Mouse (Mus musculus): ENCODE measurements at regions not wholly inside any gene's neighbourhood (a gene's known extent, or its start where the extent isn't known, plus 50 kb on each side); places are given as distances from the start of the nearest gene placed in this dataset.

- TF ChIP-seq CTCF (conservative IDR thresholded peaks at IDR 0.05; ENCODE audit: insufficient read depth, insufficient read length, low read depth, low read length), result no peak
- TF ChIP-seq POLR2A (IDR thresholded peaks at IDR 0.05; ENCODE audit: low read depth, low read length), result no peak
These were observed 51.5 kb upstream of the D7Ertd443e start for GRCm38 (mm10) chr7:134436917-134437316.

GRCm38 (mm10) chr7:134439281-134439680, 53.8 kb upstream of the D7Ertd443e start:
- WGBS, result 97% methylated on average over 5 of the region's 5 CpGs
- DNase-seq, result no peak
- no peaks in the 10 kb centered on the region for H3K27me3 ChIP-seq (replicated peaks; ENCODE audit: control insufficient read depth, insufficient read depth, low read length)
- no peaks in the 10 kb centered on the region for H3K36me3 ChIP-seq (ENCODE audit: control insufficient read depth, insufficient read depth, low read length)
- H3K27ac ChIP-seq (ENCODE audit: insufficient read depth, low read depth, low read length), result no peak overlapping the region
- H3K4me1 ChIP-seq (ENCODE audit: control insufficient read depth, insufficient read depth, low read length), result no peaks in the 10 kb centered on the region
- TF ChIP-seq CTCF (conservative IDR thresholded peaks at IDR 0.05; ENCODE audit: insufficient read depth, insufficient read length, low read depth, low read length) (no peak), POLR2A (IDR thresholded peaks at IDR 0.05; ENCODE audit: low read depth, low read length) (no peak)
- no peak overlapping the region for H3K4me3 ChIP-seq (ENCODE audit: insufficient read depth, low read depth, low read length)

More at GRCm38 (mm10) chr7:134436917-134437316, 51.5 kb upstream of the D7Ertd443e start:
- no peak overlapping the region for H3K4me3 ChIP-seq (ENCODE audit: insufficient read depth, low read depth, low read length)
- 91% methylated on average over 3 of the region's 3 CpGs for WGBS
- no peak for DNase-seq
- no peaks in the 10 kb centered on the region for H3K4me1 ChIP-seq (ENCODE audit: control insufficient read depth, insufficient read depth, low read length)
- no peaks in the 10 kb centered on the region for H3K36me3 ChIP-seq (ENCODE audit: control insufficient read depth, insufficient read depth, low read length)
- no peak overlapping the region for H3K27ac ChIP-seq (ENCODE audit: insufficient read depth, low read depth, low read length)
- no peaks in the 10 kb centered on the region for H3K27me3 ChIP-seq (replicated peaks; ENCODE audit: control insufficient read depth, insufficient read depth, low read length)

- 87% methylated on average over 8 of the region's 8 CpGs for WGBS
- H3K36me3 ChIP-seq (ENCODE audit: control insufficient read depth, insufficient read depth, low read length), result no peaks in the 10 kb centered on the region
- TF ChIP-seq CTCF (conservative IDR thresholded peaks at IDR 0.05; ENCODE audit: insufficient read depth, insufficient read length, low read depth, low read length), result no peak
- no peak for TF ChIP-seq POLR2A (IDR thresholded peaks at IDR 0.05; ENCODE audit: low read depth, low read length)
- no peak for DNase-seq
- no peaks in the 10 kb centered on the region for H3K27me3 ChIP-seq (replicated peaks; ENCODE audit: control insufficient read depth, insufficient read depth, low read length)
- H3K4me3 ChIP-seq (ENCODE audit: insufficient read depth, low read depth, low read length), result no peak overlapping the region
- H3K4me1 ChIP-seq (ENCODE audit: control insufficient read depth, insufficient read depth, low read length), result no peaks in the 10 kb centered on the region
- no peak overlapping the region for H3K27ac ChIP-seq (ENCODE audit: insufficient read depth, low read depth, low read length)
These were observed 59.7 kb upstream of the D7Ertd443e start for GRCm38 (mm10) chr7:134445008-134445806.

- Histone ChIP-seq H3K27ac (ENCODE audit: insufficient read depth, low read depth, low read length) (no peak overlapping the region), H3K4me3 (ENCODE audit: insufficient read depth, low read depth, low read length) (no peak overlapping the region), H3K4me1 (ENCODE audit: control insufficient read depth, insufficient read depth, low read length) (no peaks in the 10 kb centered on the region), H3K27me3 (replicated peaks; ENCODE audit: control insufficient read depth, insufficient read depth, low read length) (no peaks in the 10 kb centered on the region), H3K36me3 (ENCODE audit: control insufficient read depth, insufficient read depth, low read length) (no peaks in the 10 kb centered on the region)
- DNase-seq, result peak; percentile 56
- TF ChIP-seq CTCF (conservative IDR thresholded peaks at IDR 0.05; ENCODE audit: insufficient read depth, insufficient read length, low read depth, low read length) (no peak), POLR2A (IDR thresholded peaks at IDR 0.05; ENCODE audit: low read depth, low read length) (no peak)
These were observed 62.3 kb upstream of the D7Ertd443e start for GRCm38 (mm10) chr7:134447648-134448202.

GRCm38 (mm10) chr7:134448831-134449230, 63.4 kb upstream of the D7Ertd443e start:
- no peak overlapping the region for H3K4me3 ChIP-seq (ENCODE audit: insufficient read depth, low read depth, low read length)
- WGBS, result 94% methylated on average over 2 of the region's 2 CpGs
- H3K27me3 ChIP-seq (replicated peaks; ENCODE audit: control insufficient read depth, insufficient read depth, low read length), result no peaks in the 10 kb centered on the region
- no peak for TF ChIP-seq CTCF (conservative IDR thresholded peaks at IDR 0.05; ENCODE audit: insufficient read depth, insufficient read length, low read depth, low read length)
- no peak for TF ChIP-seq POLR2A (IDR thresholded peaks at IDR 0.05; ENCODE audit: low read depth, low read length)
- DNase-seq, result no peak
- H3K27ac ChIP-seq (ENCODE audit: insufficient read depth, low read depth, low read length), result no peak overlapping the region
- no peaks in the 10 kb centered on the region for H3K36me3 ChIP-seq (ENCODE audit: control insufficient read depth, insufficient read depth, low read length)
- no peaks in the 10 kb centered on the region for H3K4me1 ChIP-seq (ENCODE audit: control insufficient read depth, insufficient read depth, low read length)

GRCm38 (mm10) chr7:134462677-134463076, 77.2 kb upstream of the D7Ertd443e start:
- H3K27ac ChIP-seq (ENCODE audit: insufficient read depth, low read depth, low read length), result no peak overlapping the region

GRCm38 (mm10) chr7:134463380-134463779, 77.9 kb upstream of the D7Ertd443e start:
- TF ChIP-seq POLR2A (IDR thresholded peaks at IDR 0.05; ENCODE audit: low read depth, low read length) (no peak), CTCF (conservative IDR thresholded peaks at IDR 0.05; ENCODE audit: insufficient read depth, insufficient read length, low read depth, low read length) (no peak)
- DNase-seq, result no peak
- Histone ChIP-seq H3K4me1 (ENCODE audit: control insufficient read depth, insufficient read depth, low read length) (no peaks in the 10 kb centered on the region), H3K36me3 (ENCODE audit: control insufficient read depth, insufficient read depth, low read length) (no peaks in the 10 kb centered on the region), H3K27me3 (replicated peaks; ENCODE audit: control insufficient read depth, insufficient read depth, low read length) (no peaks in the 10 kb centered on the region), H3K4me3 (ENCODE audit: insufficient read depth, low read depth, low read length) (no peak overlapping the region), H3K27ac (ENCODE audit: insufficient read depth, low read depth, low read length) (no peak overlapping the region)
- 96% methylated on average over 4 of the region's 4 CpGs for WGBS

More at GRCm38 (mm10) chr7:134462677-134463076, 77.2 kb upstream of the D7Ertd443e start:
- no peaks in the 10 kb centered on the region for H3K27me3 ChIP-seq (replicated peaks; ENCODE audit: control insufficient read depth, insufficient read depth, low read length)
- TF ChIP-seq POLR2A (IDR thresholded peaks at IDR 0.05; ENCODE audit: low read depth, low read length) (no peak), CTCF (conservative IDR thresholded peaks at IDR 0.05; ENCODE audit: insufficient read depth, insufficient read length, low read depth, low read length) (no peak)
- H3K36me3 ChIP-seq (ENCODE audit: control insufficient read depth, insufficient read depth, low read length), result no peaks in the 10 kb centered on the region
- no peak overlapping the region for H3K4me3 ChIP-seq (ENCODE audit: insufficient read depth, low read depth, low read length)
- no peaks in the 10 kb centered on the region for H3K4me1 ChIP-seq (ENCODE audit: control insufficient read depth, insufficient read depth, low read length)
- WGBS, result 89% methylated on average over 3 of the region's 3 CpGs
- DNase-seq, result no peak
